Mouse (Mus musculus) lung, postnatal 14 days (tissue): Measurements from ENCODE around the gene Hs3st1.
"Not testable (repeated sequence)": the region's sequence is repeated elsewhere in the genome, so short reads cannot be mapped to it uniquely, and the experiment has no call there.

Experiments used
- DNase-seq: peaks from one replicate; pipeline ENCODE4 v3.0.0; 2021

The Hs3st1 gene

GRCm38 (mm10) chr5:39755375-39755774 is at the start of gene Hs3st1:
Hs3st1 (minus strand) TSS chr5:39755475.
- not testable (repeated sequence) for DNase-seq

GRCm38 (mm10) chr5:39804663-39805062 is 49.4 kb upstream of the Hs3st1 start:
- DNase-seq = no peak

GRCm38 (mm10) chr5:39803941-39804340 is 48.7 kb upstream of the Hs3st1 start:
- no peak for DNase-seq

DNA sequence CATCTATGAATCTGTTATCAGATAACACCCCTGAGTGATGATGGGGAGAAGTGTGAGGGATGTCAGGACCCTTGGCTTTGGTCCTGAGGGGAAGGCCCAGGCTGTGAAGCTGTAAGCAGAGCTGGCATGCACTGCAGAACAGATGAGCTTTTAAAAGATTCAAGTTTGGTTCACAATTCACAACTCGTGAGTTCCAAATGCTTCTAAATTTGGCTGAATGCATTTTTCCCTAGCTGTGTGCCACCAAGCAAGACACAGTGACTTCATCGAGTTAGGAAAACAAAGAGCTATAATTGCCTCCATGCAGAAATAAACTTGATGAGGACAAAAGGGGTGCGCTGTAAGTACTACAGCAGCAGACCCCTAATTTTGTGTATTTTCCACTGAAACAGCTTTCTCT is 48.2 kb upstream of the Hs3st1 start:
- DNase-seq = no peak

DNA sequence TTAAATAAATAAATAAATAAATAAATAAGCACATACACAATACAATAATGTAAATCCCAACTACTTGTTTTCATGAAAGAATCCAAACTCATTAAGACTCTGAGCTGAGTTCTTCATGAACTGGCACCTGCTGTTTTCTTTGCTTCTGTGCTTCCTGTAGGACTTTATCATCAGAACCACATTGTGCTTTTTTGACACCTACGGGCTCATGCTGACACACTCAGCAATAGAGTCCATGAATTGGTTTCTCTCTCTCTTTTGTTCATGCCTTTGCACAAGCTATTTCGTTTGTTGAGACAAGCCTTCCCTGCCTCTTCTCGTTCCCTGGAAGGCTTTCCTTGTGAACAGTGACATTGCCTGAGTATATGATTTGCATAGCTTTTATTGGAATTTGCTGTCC is 46.8 kb upstream of the Hs3st1 start:
- no peak for DNase-seq

DNA sequence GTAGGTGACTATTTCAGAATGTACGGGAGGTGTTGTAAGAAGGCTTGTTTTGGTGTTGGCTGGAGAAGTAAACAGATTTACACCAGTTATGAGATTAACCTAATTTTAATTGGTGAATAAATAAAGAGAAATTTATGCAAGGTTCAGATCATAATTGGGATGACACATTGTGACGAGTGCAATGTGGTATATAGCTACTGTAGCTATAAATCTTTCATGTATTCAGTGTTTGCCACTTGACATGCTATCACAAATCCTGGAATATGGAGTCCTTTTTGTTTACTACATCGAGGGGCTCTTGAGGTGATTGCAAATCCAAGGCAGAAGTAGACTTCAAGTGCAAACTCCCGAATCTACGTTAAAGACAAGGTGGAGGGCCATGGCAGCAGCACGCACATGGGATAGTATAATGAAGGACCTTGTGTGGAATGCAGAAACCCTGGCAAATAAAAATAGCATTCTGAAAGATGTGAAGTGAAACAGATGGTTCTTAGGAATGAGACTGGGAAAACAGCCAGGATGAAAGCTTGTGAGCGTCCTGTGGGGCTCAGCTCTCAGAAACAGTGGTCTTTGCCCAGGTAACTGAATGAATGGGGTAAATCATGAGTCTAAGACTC is 21.9 kb upstream of the Hs3st1 start:
- no peak for DNase-seq

GRCm38 (mm10) chr5:39771680-39772348 is 16.5 kb upstream of the Hs3st1 start:
- no peak for DNase-seq

GRCm38 (mm10) chr5:39761682-39762456 is 6.6 kb upstream of the Hs3st1 start:
- DNase-seq = no peak

GRCm38 (mm10) chr5:39758890-39759475 is 3.7 kb upstream of the Hs3st1 start:
- DNase-seq = peak; percentile 6

- DNase-seq = no peak
Measured at GRCm38 (mm10) chr5:39736843-39737242, 18.4 kb downstream of the Hs3st1 start.

GRCm38 (mm10) chr5:39733750-39734443 is 21.4 kb downstream of the Hs3st1 start:
- no peak for DNase-seq

DNA sequence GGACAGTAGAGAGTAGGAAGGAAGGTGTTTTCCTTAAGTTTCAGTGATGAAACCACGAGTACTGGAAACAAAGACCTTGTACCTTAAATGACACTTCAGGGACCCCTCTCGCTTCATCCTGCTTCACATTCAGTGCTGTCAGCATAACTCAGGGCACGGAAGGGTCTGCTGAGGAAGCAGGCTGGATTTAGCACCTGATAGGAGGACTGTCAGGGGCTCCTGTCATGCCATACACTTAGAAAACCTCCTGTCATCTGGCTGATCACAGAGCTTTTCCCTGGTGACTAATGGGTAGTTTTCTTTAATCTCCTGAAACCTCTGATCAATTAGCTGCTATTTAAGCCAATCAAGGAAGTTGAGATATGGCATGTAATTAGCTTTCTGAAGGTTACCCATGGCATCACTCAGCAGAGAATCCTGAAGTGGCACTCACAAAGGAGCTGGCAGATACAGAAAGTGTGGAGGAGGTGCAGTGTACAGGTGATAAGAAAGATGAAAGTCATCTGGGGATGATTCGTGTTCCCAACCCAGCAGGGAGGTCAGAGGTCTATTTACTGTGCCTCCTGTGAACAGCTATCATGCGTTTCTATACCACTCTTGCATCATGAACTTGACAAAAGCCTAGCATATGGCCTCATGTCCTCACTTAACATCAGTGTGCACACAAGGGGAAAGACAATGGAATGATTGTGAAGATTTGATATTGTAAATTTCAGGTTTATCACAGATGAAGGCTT is 22.1 kb downstream of the Hs3st1 start:
- DNase-seq = no peak

DNA sequence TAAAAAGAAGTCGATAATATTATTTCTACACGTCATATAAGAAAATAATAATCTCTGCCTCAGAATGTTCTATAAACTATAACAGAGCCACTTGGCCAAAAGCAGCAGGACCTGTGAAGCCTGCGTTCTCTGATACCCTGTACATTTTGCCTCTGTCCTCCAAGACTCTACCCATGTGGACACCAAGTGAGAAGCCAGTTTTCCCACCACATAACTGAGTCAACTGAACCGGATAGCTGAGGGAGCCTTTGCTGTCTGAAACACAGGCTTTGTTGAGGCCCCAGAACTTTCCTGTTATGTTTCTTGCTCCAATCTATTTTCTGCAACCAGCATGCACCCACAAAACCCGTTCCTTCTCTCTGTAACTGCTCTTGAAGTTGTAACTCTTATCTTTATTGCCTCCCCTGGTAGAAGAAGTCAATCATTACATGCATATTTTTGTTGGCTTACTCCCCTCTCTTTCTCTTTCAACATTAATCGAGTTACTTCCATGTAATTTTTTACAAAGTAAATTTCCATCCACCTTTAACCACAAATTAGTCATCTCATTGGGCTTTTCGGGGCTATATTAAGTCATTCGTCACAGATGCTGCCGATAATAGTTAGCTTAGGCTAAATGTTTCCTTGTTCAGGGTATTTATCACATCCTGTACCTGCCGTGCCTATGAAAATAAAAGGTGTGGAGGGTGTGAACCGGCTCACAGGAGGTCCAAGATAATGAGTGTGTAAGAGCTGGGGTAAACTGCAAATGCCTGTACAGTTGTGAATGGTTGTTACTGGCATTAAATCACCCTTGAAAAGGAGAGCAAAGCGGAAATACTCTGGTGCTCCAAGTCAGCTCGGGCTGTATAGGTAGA is 39.4 kb downstream of the Hs3st1 start:
- DNase-seq = no peak

- DNase-seq = peak; percentile 30
Measured at GRCm38 (mm10) chr5:39715193-39715592, 40.1 kb downstream of the Hs3st1 start.

DNA sequence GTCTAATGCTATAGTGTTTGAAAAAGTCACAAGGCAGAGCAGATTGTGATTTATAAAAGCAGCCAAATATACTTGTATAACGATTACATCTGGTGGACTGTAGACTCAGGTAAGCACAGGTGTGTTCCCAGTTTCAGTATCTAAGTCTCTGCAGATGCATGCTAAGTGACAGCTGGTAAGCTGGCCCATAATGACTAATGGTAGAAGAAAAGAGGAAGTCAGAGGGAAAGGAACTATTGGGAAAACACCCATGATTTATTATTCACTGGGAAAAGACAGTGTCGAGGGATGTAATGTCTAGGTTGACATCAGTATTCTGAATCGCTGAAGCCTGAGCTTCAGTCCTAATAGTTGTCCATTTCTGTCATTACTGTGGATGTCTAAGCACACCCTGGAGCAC is 49.7 kb downstream of the Hs3st1 start:
- no peak for DNase-seq

DNA sequence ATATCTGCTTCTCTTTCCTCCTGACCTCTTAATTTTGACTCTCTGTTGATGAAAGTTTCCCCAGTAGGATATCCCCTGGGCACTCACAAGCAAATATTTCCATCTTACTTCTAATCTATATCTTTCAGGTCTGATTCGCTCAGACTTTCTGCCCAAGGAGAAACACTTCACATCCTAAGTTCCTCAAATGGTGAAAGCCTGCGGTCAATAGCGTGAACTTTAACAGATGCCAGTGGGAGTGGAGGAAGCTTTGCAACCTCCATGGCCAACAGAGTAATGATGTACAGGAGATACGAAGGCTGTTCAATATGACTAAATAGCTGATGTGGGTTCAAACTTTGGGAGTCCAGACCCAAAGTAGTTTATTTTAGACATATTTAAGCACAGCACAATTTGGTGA is 94.4 kb downstream of the Hs3st1 start:
- DNase-seq = no peak

DNA sequence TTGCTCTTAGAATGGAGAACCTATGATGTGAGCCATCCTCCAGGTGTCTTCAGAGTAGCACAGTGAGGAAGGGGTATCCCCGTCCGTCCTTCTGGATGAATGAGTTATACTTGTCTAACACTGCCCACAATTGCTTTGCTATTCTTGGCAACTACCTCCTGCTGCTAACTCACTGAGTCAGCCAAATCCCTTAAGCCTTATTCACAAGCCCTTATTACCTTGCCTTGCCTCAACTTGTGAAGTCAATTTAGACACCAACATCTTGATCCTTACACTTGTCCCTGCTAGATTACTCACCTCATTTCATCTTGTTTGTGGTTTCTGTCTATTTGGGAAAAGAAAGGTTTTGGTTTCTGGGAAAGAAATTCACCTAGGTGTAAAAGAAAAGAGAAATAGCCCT is 95.9 kb downstream of the Hs3st1 start:
- DNase-seq = no peak

- DNase-seq = no peak
Measured at GRCm38 (mm10) chr5:39644827-39645380, 110.4 kb downstream of the Hs3st1 start.

DNA sequence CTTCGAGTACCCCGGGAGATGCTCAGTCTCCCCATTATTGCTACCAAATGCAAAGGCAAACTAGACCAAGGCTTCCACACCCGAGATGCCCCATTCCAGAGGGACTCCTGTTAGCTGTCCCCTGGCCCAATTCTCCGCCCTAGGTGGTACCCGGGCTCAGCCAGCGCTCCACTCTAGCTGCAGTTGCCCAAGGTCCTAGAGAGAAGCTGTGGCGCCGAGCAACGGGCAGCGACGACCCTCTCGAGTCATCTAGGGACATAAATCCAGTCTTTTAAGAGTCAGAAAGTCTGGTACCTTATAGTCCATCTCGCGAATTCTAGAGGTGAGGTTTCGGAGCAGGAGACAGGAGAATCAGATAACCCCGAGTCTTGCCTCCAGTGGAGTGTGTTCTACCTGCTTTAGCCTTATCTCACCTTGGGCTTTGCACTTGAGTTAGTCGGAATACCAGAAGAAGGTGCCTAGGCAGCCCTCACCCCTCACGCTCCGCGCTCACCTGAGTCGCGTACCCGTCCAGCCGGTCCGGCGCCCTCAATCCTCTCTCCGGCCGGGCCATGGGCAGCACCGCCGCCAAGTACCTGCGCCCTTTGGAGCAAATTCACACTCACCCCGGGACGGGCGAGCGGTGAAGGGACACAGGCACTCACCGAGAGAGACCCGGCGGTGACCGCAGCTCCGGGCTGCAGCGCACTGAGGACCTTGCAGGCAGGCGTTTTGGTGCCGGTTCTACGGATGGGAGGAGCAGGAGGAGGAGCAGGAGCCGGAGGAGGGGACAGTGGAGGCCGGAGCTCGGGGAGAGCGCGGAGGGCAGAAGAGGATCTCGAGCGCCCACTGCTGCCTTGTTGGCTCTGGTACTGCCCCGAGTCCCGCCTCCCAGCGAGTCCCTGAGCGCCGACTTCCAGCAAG is 111.1 kb downstream of the Hs3st1 start:
- peak; percentile 91 for DNase-seq
